Mouse (Mus musculus): ENCODE results near the gene Etv4. TPM values are rescaled to one million over a fixed set of nuclear protein-coding genes. Genes with fewer than 3 reads are reported as not detected.

Gene Etv4
- total RNA-seq, 2 experiments from 2014 or later: 10.1 to 10.7 TPM

GRCm38 (mm10) chr11:101729308-101729707, 55.9 kb downstream of the Etv4 start:
- no peak for TF ChIP-seq CTCF (conservative IDR thresholded peaks at IDR 0.05)
- H3K27ac ChIP-seq: no peak overlapping the region
- H3K4me3 ChIP-seq: no peak overlapping the region
- DNase-seq (ENCODE audit: low spot score in 2 of 2): no peak

- no peak overlapping the region for H3K4me3 ChIP-seq
- no peak for TF ChIP-seq CTCF (conservative IDR thresholded peaks at IDR 0.05)
- no peak overlapping the region for H3K27ac ChIP-seq
- no peak for DNase-seq (ENCODE audit: low spot score in 2 of 2)
Measured at GRCm38 (mm10) chr11:101726765-101727164, 58.4 kb downstream of the Etv4 start.

DNA sequence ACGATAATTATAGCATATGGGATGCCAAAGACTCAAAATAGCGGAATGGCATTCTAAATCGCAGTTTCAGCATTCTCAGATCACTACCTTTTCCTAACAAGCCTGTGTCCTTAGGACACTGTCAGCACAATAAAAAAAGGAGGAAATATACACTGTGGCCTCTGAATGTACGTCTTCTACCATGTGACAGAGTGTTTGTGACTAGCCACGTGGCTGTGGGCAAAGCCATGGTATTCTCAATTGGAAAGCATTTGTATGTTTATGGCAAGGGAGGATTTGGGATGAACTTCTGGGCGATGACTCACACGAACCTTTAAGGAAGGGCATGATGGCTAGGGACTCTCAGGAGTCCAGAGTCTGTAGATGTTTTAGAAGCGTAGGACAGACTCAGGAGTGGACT, 60.1 kb downstream of the Etv4 start:
- TF ChIP-seq CTCF (conservative IDR thresholded peaks at IDR 0.05): no peak
- DNase-seq (ENCODE audit: low spot score in 2 of 2): no peak
- Histone ChIP-seq H3K4me3 (no peak overlapping the region), H3K27ac (no peak overlapping the region)

- no peak for DNase-seq (ENCODE audit: low spot score in 2 of 2)
- no peak overlapping the region for H3K4me3 ChIP-seq
- TF ChIP-seq CTCF (conservative IDR thresholded peaks at IDR 0.05): no peak
Measured at GRCm38 (mm10) chr11:101719986-101720520, 65.1 kb downstream of the Etv4 start.

More at GRCm38 (mm10) chr11:101719986-101720520, 65.1 kb downstream of the Etv4 start:
- H3K27ac ChIP-seq: no peak overlapping the region

Other genes with a start within 250 kb of the Etv4 start
- gene Brca1, start 233.4 kb downstream of the Etv4 start, total RNA-seq (2021): 1 to 10 TPM; 1.3 TPM
- 100 to 1,000 TPM; 199 to 221 TPM for gene Nbr1, start 233.2 kb downstream of the Etv4 start, total RNA-seq (2021)
- gene Tmem106a, start 203.1 kb downstream of the Etv4 start, total RNA-seq (2021): 1 to 10 TPM; 2.4 to 4.2 TPM
- not detected for gene Gm11634, start 186.1 kb downstream of the Etv4 start, total RNA-seq (2021)
- 1 to 10 TPM; 8.4 to 10.0 TPM for gene Rdm1, start 158.2 kb downstream of the Etv4 start, total RNA-seq (2021)
- 10 to 100 TPM; 10.6 to 16.0 TPM for gene Arl4d, start 119.8 kb downstream of the Etv4 start, total RNA-seq (2021)
- 10 to 100 TPM; 33.2 to 38.4 TPM for gene Dhx8, start 52.5 kb downstream of the Etv4 start, total RNA-seq (2021)
- under 1 TPM; 0.71 to 0.74 TPM for gene Meox1, start 109.0 kb upstream of the Etv4 start, total RNA-seq (2021)
- gene Sost, start 181.6 kb upstream of the Etv4 start, total RNA-seq (2021): not detected
- not detected for gene Cfap97d1, start 198.9 kb upstream of the Etv4 start, total RNA-seq (2021)
- 100 to 1,000 TPM; 149 to 155 TPM for gene Dusp3, start 201.6 kb upstream of the Etv4 start, total RNA-seq (2021)
- gene Mpp3, start 243.1 kb upstream of the Etv4 start, total RNA-seq (2021): 10 to 100 TPM; 88.3 to 94.4 TPM

All from layer of hippocampus, adult 2 months (tissue).